Mouse (Mus musculus): ENCODE measurements at regions not wholly inside any gene's neighbourhood (a gene's known extent, or its start where the extent isn't known, plus 50 kb on each side); places are given as distances from the start of the nearest gene placed in this dataset.

DNA sequence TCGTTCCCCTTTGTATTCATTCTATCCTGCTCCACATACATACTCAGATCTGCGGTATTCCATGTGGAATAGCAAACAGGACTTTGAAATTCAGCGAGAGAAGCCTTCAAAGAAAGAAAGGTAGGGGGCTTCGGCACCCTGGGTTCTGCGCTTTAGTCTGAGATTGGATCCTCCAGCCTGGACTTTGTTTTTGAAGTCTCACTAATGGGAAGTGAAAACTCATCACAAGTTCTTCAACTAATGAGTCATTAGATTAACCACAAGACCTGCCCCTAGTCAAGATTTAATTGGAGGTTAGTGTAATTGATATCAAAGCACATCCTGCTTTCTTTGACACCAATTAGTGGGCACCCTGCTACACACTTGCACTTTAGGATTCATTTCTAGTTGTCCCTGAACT is 492.5 kb upstream of the Zfp960 start:
- no peak overlapping the region for H3K9ac ChIP-seq (ENCODE audit: low read depth, poor library complexity, severe bottlenecking)
- no peak overlapping the region for H3K4me3 ChIP-seq (ENCODE audit: low read depth, low read length)
- no peaks in the 10 kb centered on the region for H3K4me1 ChIP-seq (ENCODE audit: control insufficient read depth, insufficient read depth, low read length)
- no peaks in the 10 kb centered on the region for H3K9me3 ChIP-seq (replicated peaks; ENCODE audit: control insufficient read depth, insufficient read depth, low read length, poor library complexity, severe bottlenecking)
- H3K27ac ChIP-seq (ENCODE audit: insufficient read depth, low read length) = no peak overlapping the region
- TF ChIP-seq POLR2A (IDR thresholded peaks at IDR 0.05; ENCODE audit: insufficient read depth, low read length) (no peak), EP300 (IDR thresholded peaks at IDR 0.05; ENCODE audit: insufficient read depth, low read depth, low read length) (no peak), CTCF (IDR thresholded peaks at IDR 0.05; ENCODE audit: low read depth, low read length) (no peak)
- H3K27me3 ChIP-seq (ENCODE audit: control insufficient read depth, insufficient read depth, low read length, poor library complexity, severe bottlenecking) = no peaks in the 10 kb centered on the region
- H3K36me3 ChIP-seq (ENCODE audit: control insufficient read depth, insufficient read depth, low read length, poor library complexity, severe bottlenecking) = no peaks in the 10 kb centered on the region

- TF ChIP-seq CTCF (IDR thresholded peaks at IDR 0.05; ENCODE audit: low read depth, low read length) (no peak), EP300 (IDR thresholded peaks at IDR 0.05; ENCODE audit: insufficient read depth, low read depth, low read length) (no peak), POLR2A (IDR thresholded peaks at IDR 0.05; ENCODE audit: insufficient read depth, low read length) (no peak)
- Histone ChIP-seq H3K36me3 (ENCODE audit: control insufficient read depth, insufficient read depth, low read length, poor library complexity, severe bottlenecking) (no peaks in the 10 kb centered on the region), H3K9ac (ENCODE audit: low read depth, poor library complexity, severe bottlenecking) (no peak overlapping the region), H3K4me3 (ENCODE audit: low read depth, low read length) (no peak overlapping the region), H3K27me3 (ENCODE audit: control insufficient read depth, insufficient read depth, low read length, poor library complexity, severe bottlenecking) (no peaks in the 10 kb centered on the region), H3K27ac (ENCODE audit: insufficient read depth, low read length) (no peak overlapping the region), H3K9me3 (replicated peaks; ENCODE audit: control insufficient read depth, insufficient read depth, low read length, poor library complexity, severe bottlenecking) (no peaks in the 10 kb centered on the region), H3K4me1 (ENCODE audit: control insufficient read depth, insufficient read depth, low read length) (no peaks in the 10 kb centered on the region)
Observed at GRCm38 (mm10) chr17:16588791-16589190, 475.1 kb upstream of the Zfp960 start.

- no peak overlapping the region for H3K9ac ChIP-seq (ENCODE audit: low read depth, poor library complexity, severe bottlenecking)
- H3K27ac ChIP-seq (ENCODE audit: insufficient read depth, low read length) = no peak overlapping the region
- H3K4me3 ChIP-seq (ENCODE audit: low read depth, low read length) = no peak overlapping the region
- no peak for TF ChIP-seq EP300 (IDR thresholded peaks at IDR 0.05; ENCODE audit: insufficient read depth, low read depth, low read length)
- no peak for TF ChIP-seq CTCF (IDR thresholded peaks at IDR 0.05; ENCODE audit: low read depth, low read length)
- TF ChIP-seq POLR2A (IDR thresholded peaks at IDR 0.05; ENCODE audit: insufficient read depth, low read length) = no peak
- no peaks in the 10 kb centered on the region for H3K27me3 ChIP-seq (ENCODE audit: control insufficient read depth, insufficient read depth, low read length, poor library complexity, severe bottlenecking)
- no peaks in the 10 kb centered on the region for H3K4me1 ChIP-seq (ENCODE audit: control insufficient read depth, insufficient read depth, low read length)
- no peaks in the 10 kb centered on the region for H3K9me3 ChIP-seq (replicated peaks; ENCODE audit: control insufficient read depth, insufficient read depth, low read length, poor library complexity, severe bottlenecking)
- no peaks in the 10 kb centered on the region for H3K36me3 ChIP-seq (ENCODE audit: control insufficient read depth, insufficient read depth, low read length, poor library complexity, severe bottlenecking)
Observed at GRCm38 (mm10) chr17:16599671-16600070, 464.2 kb upstream of the Zfp960 start.

DNA sequence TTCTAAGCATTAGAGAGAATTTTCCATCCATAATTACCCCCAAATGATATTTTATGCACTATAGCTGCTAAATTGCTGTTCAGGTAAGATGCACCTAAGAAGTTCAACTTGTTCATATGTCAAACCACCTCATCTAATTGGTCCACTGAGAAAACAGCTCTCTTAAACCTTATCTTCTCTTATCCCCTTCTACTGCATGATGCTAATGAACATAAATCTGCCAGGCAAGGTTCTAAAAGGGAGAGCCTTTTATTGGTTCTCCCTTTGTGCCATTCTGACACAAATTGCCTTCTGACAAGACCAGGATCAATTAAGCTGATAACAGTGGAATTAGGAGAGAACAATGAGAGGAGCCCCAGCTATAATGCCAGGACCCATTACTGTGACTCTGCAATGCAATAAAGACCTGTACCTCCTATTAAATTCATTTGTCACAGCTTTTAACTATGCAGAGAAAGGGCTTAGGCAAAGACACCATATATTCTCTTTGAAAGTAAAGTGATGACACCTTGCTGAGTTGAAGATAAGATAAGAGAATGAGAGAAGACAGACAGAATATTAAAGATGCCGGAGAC is 451.4 kb upstream of the Zfp960 start:
- no peak overlapping the region for H3K27ac ChIP-seq (ENCODE audit: insufficient read depth, low read length)
- no peaks in the 10 kb centered on the region for H3K27me3 ChIP-seq (ENCODE audit: control insufficient read depth, insufficient read depth, low read length, poor library complexity, severe bottlenecking)
- H3K4me3 ChIP-seq (ENCODE audit: low read depth, low read length) = no peak overlapping the region
- H3K36me3 ChIP-seq (ENCODE audit: control insufficient read depth, insufficient read depth, low read length, poor library complexity, severe bottlenecking) = no peaks in the 10 kb centered on the region
- H3K9ac ChIP-seq (ENCODE audit: low read depth, poor library complexity, severe bottlenecking) = no peak overlapping the region
- H3K9me3 ChIP-seq (replicated peaks; ENCODE audit: control insufficient read depth, insufficient read depth, low read length, poor library complexity, severe bottlenecking) = no peaks in the 10 kb centered on the region
- no peaks in the 10 kb centered on the region for H3K4me1 ChIP-seq (ENCODE audit: control insufficient read depth, insufficient read depth, low read length)
- TF ChIP-seq EP300 (IDR thresholded peaks at IDR 0.05; ENCODE audit: insufficient read depth, low read depth, low read length) = no peak
- TF ChIP-seq CTCF (IDR thresholded peaks at IDR 0.05; ENCODE audit: low read depth, low read length) = no peak

DNA sequence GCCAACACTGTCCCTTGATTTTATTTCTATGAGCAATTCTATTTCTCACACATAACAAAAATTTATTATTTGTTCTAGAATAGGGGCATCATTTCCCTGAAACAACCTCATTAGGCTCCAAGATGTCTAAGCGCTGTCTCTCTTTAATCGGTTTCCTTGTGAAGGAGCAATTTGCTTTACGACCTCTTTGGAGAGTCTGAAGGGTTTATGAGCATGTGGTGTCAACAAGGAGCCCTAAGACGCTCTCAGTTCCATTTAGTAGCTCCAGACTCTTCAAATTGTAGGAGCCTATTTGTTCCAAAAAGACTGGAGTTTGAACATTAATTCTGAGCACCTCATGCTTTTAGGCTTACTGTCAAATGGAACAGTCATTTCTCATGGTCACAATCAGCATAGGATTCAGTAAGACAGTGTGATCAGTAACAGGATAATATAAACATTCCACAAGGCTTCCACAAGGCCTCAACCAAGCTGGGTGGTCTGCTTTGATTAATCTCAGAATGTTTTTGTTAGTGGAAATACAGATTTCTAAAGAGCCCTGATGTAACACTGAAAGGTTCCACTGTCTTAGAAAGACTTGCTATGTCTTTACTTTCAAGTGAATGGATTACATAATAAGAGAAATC is 441.9 kb upstream of the Zfp960 start:
- H3K9ac ChIP-seq (ENCODE audit: low read depth, poor library complexity, severe bottlenecking) = no peak overlapping the region
- H3K4me1 ChIP-seq (ENCODE audit: control insufficient read depth, insufficient read depth, low read length) = no peaks in the 10 kb centered on the region
- H3K27ac ChIP-seq (ENCODE audit: insufficient read depth, low read length) = no peak overlapping the region
- no peak overlapping the region for H3K4me3 ChIP-seq (ENCODE audit: low read depth, low read length)
- no peaks in the 10 kb centered on the region for H3K9me3 ChIP-seq (replicated peaks; ENCODE audit: control insufficient read depth, insufficient read depth, low read length, poor library complexity, severe bottlenecking)
- H3K36me3 ChIP-seq (ENCODE audit: control insufficient read depth, insufficient read depth, low read length, poor library complexity, severe bottlenecking) = no peaks in the 10 kb centered on the region
- H3K27me3 ChIP-seq (ENCODE audit: control insufficient read depth, insufficient read depth, low read length, poor library complexity, severe bottlenecking) = no peaks in the 10 kb centered on the region
- TF ChIP-seq POLR2A (IDR thresholded peaks at IDR 0.05; ENCODE audit: insufficient read depth, low read length) (no peak), EP300 (IDR thresholded peaks at IDR 0.05; ENCODE audit: insufficient read depth, low read depth, low read length) (no peak), CTCF (IDR thresholded peaks at IDR 0.05; ENCODE audit: low read depth, low read length) (no peak)

DNA sequence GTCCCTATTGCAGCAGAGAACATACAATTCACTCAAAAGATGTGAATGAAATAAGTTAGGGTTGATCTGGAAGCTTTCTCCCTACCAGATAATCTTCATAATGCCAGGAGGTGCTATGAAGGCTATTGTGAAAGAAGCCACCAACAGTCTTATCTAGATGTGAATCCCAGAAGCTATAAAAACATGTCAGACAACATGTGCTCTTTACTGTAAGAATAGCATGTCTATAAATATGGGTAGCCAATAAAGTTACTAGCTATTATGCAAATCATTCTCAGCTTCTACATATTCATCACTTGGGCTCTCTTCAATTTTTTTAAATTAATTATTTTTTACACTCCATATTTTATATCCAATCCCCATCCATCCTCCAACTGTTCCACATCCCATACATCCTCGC is 434.1 kb upstream of the Zfp960 start:
- Histone ChIP-seq H3K36me3 (ENCODE audit: control insufficient read depth, insufficient read depth, low read length, poor library complexity, severe bottlenecking) (no peaks in the 10 kb centered on the region), H3K4me3 (ENCODE audit: low read depth, low read length) (no peak overlapping the region), H3K27me3 (ENCODE audit: control insufficient read depth, insufficient read depth, low read length, poor library complexity, severe bottlenecking) (no peaks in the 10 kb centered on the region), H3K27ac (ENCODE audit: insufficient read depth, low read length) (no peak overlapping the region), H3K4me1 (ENCODE audit: control insufficient read depth, insufficient read depth, low read length) (no peaks in the 10 kb centered on the region), H3K9ac (ENCODE audit: low read depth, poor library complexity, severe bottlenecking) (no peak overlapping the region), H3K9me3 (replicated peaks; ENCODE audit: control insufficient read depth, insufficient read depth, low read length, poor library complexity, severe bottlenecking) (no peaks in the 10 kb centered on the region)
- TF ChIP-seq POLR2A (IDR thresholded peaks at IDR 0.05; ENCODE audit: insufficient read depth, low read length) = no peak
- TF ChIP-seq CTCF (IDR thresholded peaks at IDR 0.05; ENCODE audit: low read depth, low read length) = no peak
- TF ChIP-seq EP300 (IDR thresholded peaks at IDR 0.05; ENCODE audit: insufficient read depth, low read depth, low read length) = no peak

All from ES-Bruce4 (cell line).